Mouse (Mus musculus) midbrain, embryonic 15.5 days (tissue): ENCODE measurements around the gene Pabpc4. TPM values are rescaled to one million over a fixed set of nuclear protein-coding genes. Genes with fewer than 3 reads are reported as not detected.

Experiments used
- ATAC-seq: fragments of 200-750 bp; cut with Nextera tagmentation; replicated peaks from 2 replicates; pipeline ENCODE4 v1.8.0; 2017; ENCODE audit warnings: moderate TSS enrichment
- H3K27ac ChIP-seq: fragments of 300-500 bp; sonication (generic); 2 replicates; pipeline ENCODE4 v1.5.1; 2015; ENCODE audit warnings: mild to moderate bottlenecking, inconsistent platforms
- H3K27me3 ChIP-seq: fragments of 300-500 bp; sonication (generic); replicated peaks from 2 replicates; pipeline ENCODE4 v1.6.1; 2015; ENCODE audit warnings: inconsistent platforms
- H3K36me3 ChIP-seq: fragments of 300-500 bp; sonication (generic); replicated peaks from 2 replicates; pipeline ENCODE4 v1.6.1; 2015; ENCODE audit warnings: inconsistent platforms
- H3K4me1 ChIP-seq: fragments of 300-500 bp; sonication (generic); 2 replicates; pipeline ENCODE4 v1.6.1; 2015; ENCODE audit warnings: inconsistent platforms
- H3K4me2 ChIP-seq: fragments of 300-500 bp; sonication (generic); 2 replicates; pipeline ENCODE4 v1.6.1; 2015; ENCODE audit warnings: inconsistent platforms, mild to moderate bottlenecking, moderate library complexity
- H3K4me3 ChIP-seq: fragments of 300-500 bp; sonication (generic); 2 replicates; pipeline ENCODE4 v1.5.1; 2015; ENCODE audit warnings: mild to moderate bottlenecking, inconsistent platforms
- H3K9ac ChIP-seq: fragments of 300-500 bp; sonication (generic); 2 replicates; pipeline ENCODE4 v1.6.1; 2015; ENCODE audit warnings: mild to moderate bottlenecking, inconsistent platforms
- H3K9me3 ChIP-seq: fragments of 300-500 bp; sonication (generic); 2 replicates; pipeline ENCODE4 v1.6.1; 2016; ENCODE audit warnings: inconsistent platforms
- WGBS: fragments of 180-500 bp; shearing (Covaris S2); methylation state at CpG from one replicate; pipeline ENCODE4 v1.1.7; 2015; ENCODE audit warnings: mixed read lengths; 5-methylcytosine and 5-hydroxymethylcytosine counted together
- polyA plus RNA-seq: library from polyadenylated mRNA; unstranded; fragments of >200 nt; fragmentation: Nextera tagmentation; extraction: Ambion mirVana; gene quantifications from 2 replicates; pipeline ENCODE4 v1.2.1, GENCODE M21; 2015

The Pabpc4 gene
- polyA plus RNA-seq, 1 experiment from 2014 or later: 31.8 TPM

- Histone ChIP-seq H3K4me1 (peaks cover 15% of the 10 kb centered on the region), H3K9me3 (no peaks in the 10 kb centered on the region), H3K36me3 (no peaks in the 10 kb centered on the region), H3K4me3 (no peak overlapping the region), H3K4me2 (no peak overlapping the region), H3K27me3 (peaks cover 42% of the 10 kb centered on the region), H3K27ac (no peak overlapping the region), H3K9ac (no peak overlapping the region)
- no peak for ATAC-seq
- 69% methylated on average over 5 of the region's 5 CpGs for WGBS
Observed at GRCm38 (mm10) chr4:123340232-123340631, 78.1 kb downstream of the Pabpc4 start.

- Histone ChIP-seq H3K4me2 (peak overlapping the region; percentile 61), H3K9me3 (no peaks in the 10 kb centered on the region), H3K9ac (no peak overlapping the region), H3K27ac (no peak overlapping the region), H3K36me3 (no peaks in the 10 kb centered on the region), H3K27me3 (peaks cover 42% of the 10 kb centered on the region), H3K4me3 (peak overlapping the region; percentile 45), H3K4me1 (peaks cover 15% of the 10 kb centered on the region)
- peak; percentile 37 for ATAC-seq
- WGBS: 3% methylated on average over 43 of the region's 43 CpGs
Observed at GRCm38 (mm10) chr4:123342091-123342641, 80.0 kb downstream of the Pabpc4 start.

DNA sequence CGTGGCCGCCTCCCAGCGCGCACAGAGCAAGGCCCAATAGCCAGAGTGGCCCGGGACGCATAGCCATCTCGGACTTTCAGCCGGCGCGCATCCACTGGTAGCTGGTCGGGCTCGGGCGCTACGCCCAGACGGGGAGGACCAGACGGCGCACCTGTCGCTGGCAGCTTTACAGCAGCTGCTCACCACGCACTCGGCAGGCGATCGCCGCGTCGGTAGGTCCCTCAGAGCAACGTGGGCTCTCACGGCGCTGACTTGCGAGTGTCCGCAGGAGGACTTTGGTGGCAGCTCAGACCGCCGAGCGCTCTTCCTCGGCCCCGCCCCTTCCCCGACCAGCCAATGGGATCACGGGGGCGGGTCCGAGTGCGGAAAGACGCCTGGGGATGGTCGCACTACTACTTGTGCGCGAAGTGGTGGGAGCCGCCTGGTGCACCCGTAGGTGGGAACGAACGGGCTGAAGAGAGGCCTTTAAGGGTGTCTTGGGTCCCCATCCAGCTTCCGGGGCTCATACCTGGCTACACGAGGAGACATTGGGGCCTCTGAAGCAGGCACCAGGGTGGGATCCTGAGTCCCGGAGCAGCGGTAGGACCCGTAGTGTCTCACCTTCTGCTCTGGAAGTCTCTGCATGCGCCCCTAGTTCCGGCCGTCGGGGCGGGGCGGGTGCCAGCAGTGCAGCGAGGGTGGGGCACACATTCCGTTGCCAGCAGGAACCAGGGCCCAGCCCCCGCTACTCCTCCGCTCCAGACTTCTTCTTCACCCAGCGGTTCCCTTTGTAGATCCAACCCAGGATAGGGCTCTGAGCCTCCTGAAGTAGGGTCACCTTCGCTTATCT is 80.7 kb downstream of the Pabpc4 start, which contains the start of gene Bmp8a:
Gene Bmp8a, minus strand, starts transcription at position 611 of the 829 bp plus-strand sequence.
- peak within 1 kb of the TSS; percentile 45 for H3K4me3 ChIP-seq
- H3K27ac ChIP-seq: no peak within 1 kb of the TSS
- peaks cover 42% of the 10 kb centered on the region for H3K27me3 ChIP-seq
- under 1% methylated on average over 65 of the region's 65 CpGs for WGBS
- H3K9me3 ChIP-seq: no peaks in the 10 kb centered on the region
- no peak within 1 kb of the TSS for H3K9ac ChIP-seq
- H3K4me2 ChIP-seq: peak within 1 kb of the TSS; percentile 61
- no peaks in the 10 kb centered on the region for H3K36me3 ChIP-seq
- ATAC-seq: peak; percentile 84
- peaks cover 15% of the 10 kb centered on the region for H3K4me1 ChIP-seq

GRCm38 (mm10) chr4:123343471-123343789 is 81.3 kb downstream of the Pabpc4 start:
- Histone ChIP-seq H3K4me2 (peak overlapping the region; percentile 61), H3K4me1 (peaks cover 15% of the 10 kb centered on the region), H3K27me3 (peaks cover 42% of the 10 kb centered on the region), H3K4me3 (peak overlapping the region; percentile 45), H3K9ac (no peak overlapping the region), H3K27ac (no peak overlapping the region), H3K36me3 (no peaks in the 10 kb centered on the region), H3K9me3 (no peaks in the 10 kb centered on the region)
- ATAC-seq: no peak
- 15% methylated on average over 6 of the region's 6 CpGs for WGBS

Other genes starting within 250 kb of the Pabpc4 start
- 25.3 and 25.8 TPM in 2 replicates for gene Trit1, start 245.8 kb upstream of the Pabpc4 start, polyA plus RNA-seq
- gene Bmp8b, start 157.2 kb upstream of the Pabpc4 start, polyA plus RNA-seq: 0.36 and 0.56 TPM in 2 replicates
- 0.25 and 0.66 TPM in 2 replicates for gene Oxct2b, start 146.1 kb upstream of the Pabpc4 start, polyA plus RNA-seq
- 55.5 and 55.6 TPM in 2 replicates for gene Ppie, start 122.4 kb upstream of the Pabpc4 start, polyA plus RNA-seq
- 48.0 and 52.8 TPM in 2 replicates for gene Hpcal4, start 79.1 kb upstream of the Pabpc4 start, polyA plus RNA-seq
- 0.32 TPM in 1 of 2 replicates, not detected in the other for gene Nt5c1a, start 60.8 kb upstream of the Pabpc4 start, polyA plus RNA-seq
- 6.9 and 7.0 TPM in 2 replicates for gene Heyl, start 28.8 kb upstream of the Pabpc4 start, polyA plus RNA-seq
- 0.26 TPM in 1 of 2 replicates, not detected in the other for gene Oxct2a, start 61.3 kb downstream of the Pabpc4 start, polyA plus RNA-seq
- gene Bmp8a, start 80.9 kb downstream of the Pabpc4 start, polyA plus RNA-seq: 0.46 TPM in 1 of 2 replicates, not detected in the other